Mouse (Mus musculus) myocyte (in vitro differentiated cells): ENCODE measurements around the gene Gm3317. TPM values are rescaled to one million over a fixed set of nuclear protein-coding genes. Genes with fewer than 3 reads are reported as not detected.
"Not testable (repeated sequence)": the region's sequence is repeated elsewhere in the genome, so short reads cannot be mapped to it uniquely, and the experiment has no call there.

ENCODE experiments used
- H3K27me3 ChIP-seq: one replicate; pipeline ENCODE4 v1.6.1; 2011; ENCODE audit not compliant: control insufficient read depth, insufficient read depth, insufficient read length
- H3K36me3 ChIP-seq: one replicate; pipeline ENCODE4 v1.6.1; 2011; ENCODE audit not compliant: control insufficient read depth, insufficient read depth
- H3K4me2 ChIP-seq: one replicate; pipeline ENCODE4 v1.6.1; 2011; ENCODE audit warnings: low read depth, control low read depth
- H3K4me3 ChIP-seq: one replicate; pipeline ENCODE4 v1.5.1; 2011; ENCODE audit warnings: mild to moderate bottlenecking, control low read depth, moderate library complexity
- H3K79me2 ChIP-seq: one replicate; pipeline ENCODE4 v1.6.1; 2011; ENCODE audit not compliant: control insufficient read depth, insufficient read depth
- H3ac ChIP-seq: one replicate; pipeline ENCODE4 v1.6.1; 2011; ENCODE audit not compliant: control insufficient read depth, insufficient read length
- polyA plus RNA-seq: library from polyadenylated mRNA; unstranded; fragments of >200 nt; fragmentation: generic; extraction: Trizol; gene quantifications from one replicate; pipeline ENCODE4 v1.2.1, GENCODE M21; 2012; ENCODE audit warnings: missing spikeins

Gm3317 gene
- polyA plus RNA-seq: not detected

- not testable (repeated sequence) for H3K4me2 ChIP-seq, H3K79me2 ChIP-seq, H3K27me3 ChIP-seq, H3ac ChIP-seq, H3K36me3 ChIP-seq, H3K4me3 ChIP-seq
Observed at GRCm38 (mm10) chr14:5164235-5164634, at the start of gene Gm3317. Gene Gm3317, plus strand, starts transcription at chr14:5164535.

- not testable (repeated sequence) for H3K27me3 ChIP-seq, H3K79me2 ChIP-seq, H3K36me3 ChIP-seq, H3K4me2 ChIP-seq, H3K4me3 ChIP-seq, H3ac ChIP-seq
Observed at GRCm38 (mm10) chr14:5131219-5131618, 33.1 kb upstream of the Gm3317 start, which contains the start of gene Gm8279. Gene Gm8279, plus strand, starts transcription at chr14:5131519.

GRCm38 (mm10) chr14:5185493-5185892, 21.2 kb downstream of the Gm3317 start, which contains the start of gene Gm8271:
Gene Gm8271, plus strand, starts transcription at chr14:5185793.
- not testable (repeated sequence) for H3K4me2 ChIP-seq, H3K27me3 ChIP-seq, H3ac ChIP-seq, H3K4me3 ChIP-seq, H3K79me2 ChIP-seq, H3K36me3 ChIP-seq

Other genes with a start within 250 kb of the Gm3317 start
- not detected for gene Gm8297, start 180.6 kb upstream of the Gm3317 start, polyA plus RNA-seq
- gene Gm3298, start 148.6 kb upstream of the Gm3317 start, polyA plus RNA-seq: not detected
- gene 4930555G01Rik, start 113.9 kb upstream of the Gm3317 start, polyA plus RNA-seq: not detected
- not detected for gene Gm8281, start 93.5 kb upstream of the Gm3317 start, polyA plus RNA-seq
- not detected for gene Gm8279, start 33.0 kb upstream of the Gm3317 start, polyA plus RNA-seq
- gene Gm8271, start 21.3 kb downstream of the Gm3317 start, polyA plus RNA-seq: not detected
- gene Gm3526, start 96.0 kb downstream of the Gm3317 start, polyA plus RNA-seq: not detected
- not detected for gene Gm3542, start 170.4 kb downstream of the Gm3317 start, polyA plus RNA-seq
- not detected for gene Gm3500, start 224.5 kb downstream of the Gm3317 start, polyA plus RNA-seq